Mouse (Mus musculus) limb, embryonic 12.5 days (tissue): ENCODE results near the gene Pced1b. TPM values are rescaled to one million over a fixed set of nuclear protein-coding genes. Genes with fewer than 3 reads are reported as not detected.

Experiments
- ATAC-seq: fragments of 200-750 bp; cut with Nextera tagmentation; 2 replicates; pipeline ENCODE4 v1.8.0; 2017; ENCODE audit warnings: low read depth, moderate TSS enrichment; ENCODE audit not compliant: insufficient number of reproducible peaks, insufficient read depth, low FRiP score, low TSS enrichment
- H3K27ac ChIP-seq: fragments of 300-500 bp; sonication (generic); 2 replicates; pipeline ENCODE4 v1.5.1; 2016; ENCODE audit warnings: mild to moderate bottlenecking, moderate library complexity
- H3K27me3 ChIP-seq: fragments of 300-500 bp; sonication (generic); 2 replicates; pipeline ENCODE4 v1.6.1; 2016; ENCODE audit warnings: mild to moderate bottlenecking, moderate library complexity
- H3K36me3 ChIP-seq: fragments of 300-500 bp; sonication (generic); 2 replicates; pipeline ENCODE4 v1.6.1; 2016; ENCODE audit warnings: mild to moderate bottlenecking, moderate library complexity
- H3K4me1 ChIP-seq: fragments of 300-500 bp; sonication (generic); replicated peaks from 2 replicates; pipeline ENCODE4 v1.6.1; 2016
- H3K4me2 ChIP-seq: fragments of 300-500 bp; sonication (generic); 2 replicates; pipeline ENCODE4 v1.6.1; 2016; ENCODE audit warnings: mild to moderate bottlenecking, moderate library complexity
- H3K4me3 ChIP-seq: fragments of 300-500 bp; sonication (generic); replicated peaks from 2 replicates; pipeline ENCODE4 v1.5.1; 2016; ENCODE audit warnings: mild to moderate bottlenecking
- H3K9ac ChIP-seq: fragments of 300-500 bp; sonication (generic); replicated peaks from 2 replicates; pipeline ENCODE4 v1.6.1; 2016; ENCODE audit warnings: mild to moderate bottlenecking, moderate library complexity
- H3K9me3 ChIP-seq: fragments of 300-500 bp; sonication (generic); 2 replicates; pipeline ENCODE4 v1.6.1; 2016; ENCODE audit warnings: mild to moderate bottlenecking, moderate library complexity
- WGBS: fragments of 180-500 bp; shearing (Covaris S2); methylation state at CpG from one replicate; pipeline ENCODE4 v1.1.7; 2016; 5-methylcytosine and 5-hydroxymethylcytosine counted together
- polyA plus RNA-seq: library from polyadenylated mRNA; unstranded; fragments of >200 nt; fragmentation: Nextera tagmentation; extraction: Ambion mirVana; gene quantifications from 2 replicates; pipeline ENCODE4 v1.2.1, GENCODE M21; 2016

The Pced1b gene
- polyA plus RNA-seq, 1 experiment from 2014 or later, result 2.5 TPM

GRCm38 (mm10) chr15:97429201-97429900, 182.4 kb downstream of the Pced1b start:
- Histone ChIP-seq H3K27ac (no peak overlapping the region), H3K9ac (no peak overlapping the region), H3K27me3 (no peaks in the 10 kb centered on the region), H3K4me2 (no peak overlapping the region), H3K36me3 (no peaks in the 10 kb centered on the region), H3K4me3 (no peak overlapping the region), H3K4me1 (no peaks in the 10 kb centered on the region), H3K9me3 (no peaks in the 10 kb centered on the region)
- no peak for ATAC-seq
- WGBS, result 87% methylated on average over 12 of the region's 12 CpGs

GRCm38 (mm10) chr15:97431533-97431932, 184.6 kb downstream of the Pced1b start:
- no peaks in the 10 kb centered on the region for H3K27me3 ChIP-seq
- H3K9me3 ChIP-seq, result no peaks in the 10 kb centered on the region
- ATAC-seq, result no peak
- H3K4me1 ChIP-seq, result no peaks in the 10 kb centered on the region
- no peak overlapping the region for H3K9ac ChIP-seq
- no peak overlapping the region for H3K4me3 ChIP-seq
- H3K4me2 ChIP-seq, result no peak overlapping the region
- no peak overlapping the region for H3K27ac ChIP-seq
- 82% methylated on average over 6 of the region's 6 CpGs for WGBS
- no peaks in the 10 kb centered on the region for H3K36me3 ChIP-seq

DNA sequence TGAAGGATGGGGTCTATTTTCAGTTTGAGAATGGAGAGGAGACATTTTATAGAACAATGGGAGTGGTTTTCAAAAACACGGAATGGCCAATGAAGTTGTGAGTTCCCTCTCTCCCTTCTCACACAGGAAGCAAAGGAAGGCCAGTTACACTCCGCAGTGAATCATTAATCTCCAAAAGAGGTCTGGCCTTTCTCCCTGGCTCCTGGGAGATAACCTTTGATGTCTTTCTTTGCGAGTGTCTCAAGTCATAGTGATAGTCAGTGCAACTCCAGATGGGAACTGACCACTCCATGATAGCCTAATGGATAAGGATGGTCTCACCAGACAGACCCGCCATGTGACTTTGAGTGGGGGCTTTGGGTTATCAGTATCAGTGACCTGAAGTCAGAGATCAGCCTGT, 185.3 kb downstream of the Pced1b start:
- Histone ChIP-seq H3K27ac (no peak overlapping the region), H3K27me3 (no peaks in the 10 kb centered on the region), H3K4me2 (no peak overlapping the region), H3K4me1 (no peaks in the 10 kb centered on the region), H3K9me3 (no peaks in the 10 kb centered on the region), H3K36me3 (no peaks in the 10 kb centered on the region), H3K9ac (no peak overlapping the region), H3K4me3 (no peak overlapping the region)
- WGBS, result 50% methylated on average over 4 of the region's 4 CpGs
- no peak for ATAC-seq

Other genes with a start within 250 kb of the Pced1b start
- 57.7 and 66.8 TPM in 2 replicates for gene Slc38a4, start 191.2 kb upstream of the Pced1b start, polyA plus RNA-seq
- gene Amigo2, start 180 bp downstream of the Pced1b start, polyA plus RNA-seq, result 5.5 TPM in 2 replicates